Mouse (Mus musculus): Measurements from ENCODE around the gene Zc3h7b.
A peak's percentile ranks its signal among the peaks of the same experiment; 100 is the strongest.
"Not testable (repeated sequence)": the region's sequence is repeated elsewhere in the genome, so short reads cannot be mapped to it uniquely, and the experiment has no call there.

Gene Zc3h7b

DNA sequence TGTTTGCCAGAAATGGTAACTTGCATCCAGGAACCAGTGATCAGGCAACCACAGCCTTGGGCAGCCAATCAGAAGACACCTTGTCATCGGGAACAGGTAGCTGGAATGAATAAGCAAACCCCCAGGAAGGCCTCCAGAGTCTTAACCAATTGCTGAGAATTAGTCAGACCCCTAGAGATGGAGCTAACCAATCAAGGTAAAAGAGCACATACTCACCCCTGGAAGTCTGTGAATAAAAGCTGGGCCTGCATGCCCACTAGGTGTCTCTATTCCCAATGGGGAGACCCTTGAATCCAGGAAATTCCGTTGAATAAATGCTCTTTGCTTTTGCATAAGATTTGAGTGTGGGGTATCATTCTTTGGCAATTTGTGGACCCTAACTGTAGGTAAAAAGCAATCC lies 4.9 kb upstream of the Zc3h7b start:
- DNase-seq: peak; percentile 46

DNA sequence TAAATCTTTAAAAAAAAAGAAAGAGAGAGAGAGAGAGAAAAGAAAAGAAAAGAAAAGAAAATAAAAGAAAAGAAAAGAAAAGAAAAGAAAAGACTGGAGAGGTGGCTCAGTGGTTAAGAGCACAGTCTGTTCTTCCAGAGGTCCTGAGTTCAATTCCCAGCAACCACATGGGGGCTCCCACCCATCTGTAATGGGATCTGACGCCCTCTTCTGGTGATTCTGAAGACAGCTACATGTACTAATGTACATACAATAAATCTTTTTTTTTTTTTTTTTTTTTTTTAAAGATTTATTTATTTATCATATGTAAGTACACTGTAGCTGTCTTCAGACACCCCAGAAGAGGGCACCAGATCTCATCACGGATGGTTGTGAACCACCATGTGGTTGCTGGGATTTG lies 2.5 kb upstream of the Zc3h7b start:
- not testable (repeated sequence) for DNase-seq

DNA sequence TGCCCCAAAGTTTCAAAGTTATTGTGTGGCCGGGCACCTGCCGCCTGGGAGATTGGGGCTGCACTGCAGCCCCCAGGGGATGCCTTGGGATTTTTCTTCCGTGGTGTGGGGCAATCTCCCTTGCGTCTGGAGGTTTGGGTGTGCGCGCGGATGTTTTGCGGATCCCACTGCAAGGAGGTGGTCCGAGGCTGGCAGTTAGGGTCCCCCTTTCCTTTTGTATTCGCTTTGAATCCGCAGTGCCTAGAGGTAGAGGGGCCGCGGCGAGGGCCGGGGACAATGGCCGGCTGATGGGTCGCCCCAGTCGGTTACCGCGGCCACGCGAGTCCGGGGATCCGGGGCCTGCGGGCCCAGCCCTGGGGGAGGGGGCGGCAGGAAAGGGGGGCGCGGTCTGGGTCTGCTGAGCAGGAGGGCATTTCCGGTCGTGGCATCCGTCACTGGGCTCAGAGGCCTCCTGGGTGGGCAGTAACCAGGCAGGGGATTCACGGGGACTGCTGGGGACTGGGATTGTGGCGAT lies 801 bp downstream of the Zc3h7b start:
- peak; percentile 76 for DNase-seq

- DNase-seq: peak; percentile 87
Observed at GRCm38 (mm10) chr15:81749742-81750141, 4.9 kb downstream of the Zc3h7b start.

- no peak for DNase-seq
Observed at GRCm38 (mm10) chr15:81753669-81754068, 8.8 kb downstream of the Zc3h7b start.

- DNase-seq: peak; percentile 53
Observed at GRCm38 (mm10) chr15:81758701-81759100, 13.8 kb downstream of the Zc3h7b start.

GRCm38 (mm10) chr15:81759542-81759941 lies 14.7 kb downstream of the Zc3h7b start:
- DNase-seq: no peak

DNA sequence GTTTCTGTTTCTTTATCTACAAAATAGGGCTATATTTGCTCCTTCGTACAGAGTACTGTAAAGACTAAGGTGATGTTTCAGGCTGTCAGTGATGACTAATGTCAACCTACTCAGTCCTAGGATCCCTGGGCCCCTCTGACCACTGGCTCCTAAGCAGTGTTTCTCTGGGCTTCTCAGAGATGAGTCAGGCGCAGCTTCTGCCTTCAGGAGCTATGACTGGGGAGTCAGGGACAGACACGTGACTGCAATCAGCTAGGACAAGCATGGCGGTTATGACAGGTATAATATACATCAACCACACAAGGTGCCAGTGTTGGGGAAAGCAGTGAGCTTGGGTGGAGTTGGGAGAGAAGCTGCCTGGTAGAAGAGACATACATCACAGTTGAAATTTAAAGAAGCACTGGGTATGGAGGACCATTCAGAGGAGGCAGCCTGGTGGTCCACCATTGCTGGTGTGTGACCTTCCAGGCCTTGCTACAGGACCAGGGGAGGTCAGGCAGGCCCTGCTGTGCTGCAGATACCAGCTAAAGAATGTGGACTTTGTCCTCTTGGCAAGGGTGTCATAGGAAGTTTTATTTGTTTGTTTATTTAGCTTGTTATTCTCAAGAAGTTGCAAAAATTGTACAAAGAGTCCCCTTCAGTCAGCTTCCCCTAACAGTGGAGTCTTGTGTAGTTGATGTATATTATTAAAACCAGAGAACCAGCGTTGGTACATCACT lies 15.7 kb downstream of the Zc3h7b start:
- DNase-seq: peak; percentile 41

DNA sequence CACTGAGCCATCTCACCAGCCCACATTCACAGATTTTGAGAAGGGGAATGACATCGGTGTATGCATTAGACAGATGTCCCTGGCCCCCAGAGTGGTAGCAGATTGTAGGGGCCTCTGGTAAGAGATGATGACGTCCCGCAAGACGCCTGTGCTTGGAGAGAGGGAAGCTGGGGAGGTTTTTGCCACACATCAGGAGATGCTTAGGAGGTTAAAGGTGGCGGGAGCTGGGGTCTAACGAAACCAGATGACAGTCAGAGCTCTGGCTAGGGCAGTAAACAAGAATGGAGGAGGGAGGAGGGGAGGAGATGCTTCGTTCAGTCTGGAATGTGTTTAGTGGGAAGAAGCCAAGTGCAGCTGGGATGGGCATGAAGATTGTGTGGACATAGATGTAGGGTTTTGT lies 16.5 kb downstream of the Zc3h7b start:
- DNase-seq: no peak

- no peak for DNase-seq
Observed at GRCm38 (mm10) chr15:81761959-81762358, 17.1 kb downstream of the Zc3h7b start.

DNA sequence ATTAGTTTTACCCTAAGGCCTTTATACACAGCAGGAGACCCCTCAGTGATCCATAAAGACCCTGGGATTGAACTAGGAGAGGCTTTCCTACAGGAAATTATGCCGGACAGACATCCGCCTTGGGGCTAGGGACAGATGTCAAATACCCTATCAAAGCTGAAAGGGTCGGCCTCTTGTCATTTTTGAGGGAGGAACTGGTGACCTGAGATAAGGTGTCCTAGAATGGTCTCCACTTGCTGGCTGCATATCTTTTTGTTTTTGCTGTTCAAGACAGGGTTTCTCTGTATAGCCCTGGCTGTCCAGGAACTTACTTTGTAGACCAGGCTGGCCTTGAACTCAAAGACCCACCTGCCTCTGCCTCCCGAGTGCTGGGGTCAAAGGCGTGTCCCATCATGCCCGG lies 19.7 kb downstream of the Zc3h7b start:
- no peak for DNase-seq

- DNase-seq: no peak
Observed at GRCm38 (mm10) chr15:81765651-81766050, 20.8 kb downstream of the Zc3h7b start.

GRCm38 (mm10) chr15:81766439-81766838 lies 21.6 kb downstream of the Zc3h7b start:
- no peak for DNase-seq

GRCm38 (mm10) chr15:81769037-81769436 lies 24.2 kb downstream of the Zc3h7b start:
- no peak for DNase-seq

DNA sequence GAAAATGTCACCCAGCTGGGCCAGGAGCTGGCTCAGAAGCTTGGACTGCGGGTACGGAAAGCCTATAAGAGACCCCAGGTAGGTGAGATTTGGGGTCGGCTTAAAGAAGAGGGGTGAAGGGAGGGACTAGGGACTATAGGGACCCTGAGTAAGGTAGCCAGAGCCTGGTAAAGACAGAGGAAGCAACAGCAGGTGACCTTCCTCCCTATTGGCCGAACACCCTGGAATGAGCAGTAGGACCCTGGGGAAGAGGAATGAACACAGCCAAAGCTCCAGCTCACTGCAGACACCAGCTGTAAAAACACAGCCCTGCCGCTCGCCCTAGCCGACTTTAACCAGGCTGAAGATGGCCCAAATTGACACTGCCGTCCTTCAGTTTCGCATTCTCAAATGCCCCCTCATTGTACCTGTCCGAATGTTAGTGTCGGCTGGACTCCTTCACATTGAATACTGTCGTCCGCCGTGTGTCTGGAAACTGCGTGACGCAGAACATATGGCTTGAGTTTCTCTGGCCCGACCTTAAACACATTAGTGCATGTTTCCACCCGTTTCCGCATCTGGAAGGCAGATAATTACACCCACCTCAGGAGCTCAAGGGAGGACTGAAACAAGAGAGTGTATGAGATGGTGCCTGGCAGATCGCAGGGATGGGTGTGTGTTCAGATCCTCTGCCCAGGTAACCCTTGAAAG lies 27.7 kb downstream of the Zc3h7b start:
- DNase-seq: no peak

DNA sequence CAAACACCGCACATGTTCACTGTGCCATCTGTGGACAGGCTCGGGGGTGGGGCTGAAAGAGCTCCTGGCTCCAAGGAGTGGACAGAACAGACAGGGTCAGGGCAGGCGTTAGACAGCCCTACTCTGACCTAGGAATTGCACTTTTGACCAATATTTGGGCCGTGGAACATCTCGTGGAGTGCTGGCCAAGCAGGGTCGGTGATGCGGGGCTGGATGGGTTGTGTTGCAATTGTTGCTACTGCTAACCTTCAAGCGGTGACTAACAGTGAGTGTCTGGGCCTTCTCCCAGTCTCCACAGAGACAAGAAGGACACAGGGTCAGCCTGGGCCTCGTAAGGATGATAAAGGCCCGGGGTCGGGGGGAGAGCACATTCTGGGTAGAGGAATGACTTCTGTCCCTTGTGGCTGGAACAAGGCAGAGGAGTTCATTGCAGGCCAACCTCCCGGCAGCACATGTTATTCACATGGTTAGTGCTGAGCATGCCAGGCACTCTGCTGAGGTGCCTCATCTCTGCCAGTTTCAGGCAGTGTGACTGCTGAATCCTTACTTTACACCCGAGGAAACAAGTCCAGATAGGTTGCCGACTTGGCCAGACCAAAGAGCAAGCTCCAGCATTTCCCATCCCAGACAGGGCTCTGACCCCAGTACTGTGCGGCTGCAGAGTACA lies 29.8 kb downstream of the Zc3h7b start:
- DNase-seq: peak; percentile 75

DNA sequence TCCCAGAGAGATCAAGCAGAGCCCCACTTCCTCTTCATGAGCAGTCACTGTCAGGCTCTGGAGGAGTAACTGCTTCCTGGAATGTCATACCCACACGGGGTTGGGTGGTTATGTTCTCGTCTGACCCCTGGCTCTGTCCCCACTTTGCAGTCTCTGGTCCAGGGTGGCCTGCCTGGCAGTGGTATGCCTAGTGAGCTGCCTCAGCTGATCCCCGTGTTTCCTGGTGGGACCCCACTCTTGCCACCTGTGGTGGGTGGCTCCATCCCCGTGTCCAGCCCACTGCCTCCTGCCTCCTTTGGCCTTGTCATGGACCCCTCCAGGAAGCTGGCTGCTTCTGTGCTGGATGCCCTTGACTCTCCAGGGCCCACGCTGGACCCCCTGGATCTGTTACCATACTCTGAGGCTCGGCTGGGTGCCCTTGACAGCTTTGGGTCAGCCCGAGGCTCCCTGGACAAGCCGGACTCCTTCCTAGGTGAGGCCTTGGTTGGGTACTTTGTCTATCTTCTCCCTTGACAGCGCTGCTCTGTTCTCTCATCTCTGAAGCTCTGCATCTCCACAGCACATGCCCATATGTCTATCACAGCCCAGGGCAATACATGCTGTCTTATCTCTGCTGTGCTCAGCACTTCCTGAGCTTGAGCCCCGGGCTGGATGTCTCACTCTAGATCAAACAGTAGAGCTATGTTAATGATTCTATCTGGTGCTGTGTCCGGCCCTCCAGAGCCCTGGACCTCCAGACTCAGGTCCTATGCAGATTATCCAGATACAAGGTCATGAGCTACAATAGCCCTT lies 32.0 kb downstream of the Zc3h7b start:
- no peak for DNase-seq

GRCm38 (mm10) chr15:81781816-81782215 lies 37.0 kb downstream of the Zc3h7b start:
- DNase-seq: no peak

- DNase-seq: peak; percentile 50
Observed at GRCm38 (mm10) chr15:81784762-81785161, 39.9 kb downstream of the Zc3h7b start.

DNA sequence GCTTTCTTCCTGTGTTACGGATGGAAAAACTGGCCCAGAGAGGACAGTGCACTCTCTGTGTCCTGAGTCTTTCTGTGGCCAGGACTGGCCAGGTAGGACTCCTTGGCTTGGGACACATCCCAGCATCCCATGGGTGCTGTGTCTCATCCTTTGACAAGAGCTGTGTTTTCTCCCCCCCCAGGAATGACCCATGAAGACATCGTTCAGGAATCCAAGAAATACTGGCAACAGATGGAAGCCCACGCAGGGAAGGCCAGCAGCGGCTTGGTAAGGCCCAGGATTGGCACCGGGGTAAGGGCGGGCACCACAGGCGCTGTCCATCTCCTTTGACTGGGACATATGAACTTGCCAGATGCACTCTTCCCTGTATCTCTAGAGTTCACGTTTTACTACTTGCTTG lies 40.8 kb downstream of the Zc3h7b start:
- DNase-seq: no peak

DNA sequence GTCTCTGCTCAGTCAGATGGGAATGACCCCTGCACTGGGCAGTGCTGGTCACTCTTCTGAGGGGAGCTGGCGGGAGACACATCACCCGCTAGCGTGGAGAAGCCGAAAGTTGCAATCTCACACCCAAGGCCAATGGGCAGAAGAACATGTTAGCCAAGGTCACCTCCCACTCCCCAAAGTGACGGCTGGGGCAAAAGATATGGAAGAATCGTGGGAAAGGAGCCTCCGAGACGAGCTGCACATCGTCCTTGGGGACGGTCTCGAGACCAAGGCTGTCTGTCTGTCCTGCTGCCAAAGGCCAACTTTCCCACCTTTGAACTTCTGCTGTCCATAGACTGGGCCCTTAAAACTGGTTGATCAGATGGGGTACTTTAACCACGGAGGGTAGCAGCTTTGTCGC lies 42.7 kb downstream of the Zc3h7b start:
- DNase-seq: no peak

DNA sequence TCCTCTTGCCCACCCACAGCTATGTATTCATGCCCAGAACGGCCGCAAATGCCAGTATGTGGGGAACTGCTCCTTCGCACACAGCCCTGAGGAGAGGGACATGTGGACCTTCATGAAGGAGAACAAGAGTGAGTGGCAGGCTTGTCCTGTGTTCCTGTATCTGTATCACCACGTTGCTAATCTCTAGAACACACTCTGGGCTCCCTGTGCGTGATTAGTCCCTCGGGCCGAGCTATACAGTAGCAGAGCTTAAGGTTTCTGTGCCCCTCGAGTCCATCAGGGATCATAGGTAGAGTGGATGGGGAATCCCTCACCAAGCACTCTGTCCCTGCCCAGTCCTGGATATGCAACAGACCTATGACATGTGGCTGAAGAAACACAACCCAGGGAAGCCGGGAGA lies 47.6 kb downstream of the Zc3h7b start:
- DNase-seq: no peak

GRCm38 (mm10) chr15:81796228-81796627 lies 51.4 kb downstream of the Zc3h7b start:
- peak; percentile 66 for DNase-seq

Data from kidney, postnatal 14 days (tissue).